Mouse (Mus musculus): ENCODE data around the gene Ganab.

Ganab gene

GRCm38 (mm10) chr19:8962256-8962655 is 64.4 kb downstream of the Ganab start:
- DNase-seq (ENCODE audit: extremely low read depth, insufficient read length, low spot score), result no peak

GRCm38 (mm10) chr19:8965075-8965474 is 67.2 kb downstream of the Ganab start:
- no peak for DNase-seq (ENCODE audit: extremely low read depth, insufficient read length, low spot score)

- no peak for DNase-seq (ENCODE audit: extremely low read depth, insufficient read length, low spot score)
Observed at GRCm38 (mm10) chr19:8965771-8966170, 67.9 kb downstream of the Ganab start.

GRCm38 (mm10) chr19:8966198-8966589 is 68.3 kb downstream of the Ganab start:
- no peak for DNase-seq (ENCODE audit: extremely low read depth, insufficient read length, low spot score)

Data from 3134 (cell line).